ENCODE assay signal across 25 mouse cellular contexts in the genomic region with DNA sequence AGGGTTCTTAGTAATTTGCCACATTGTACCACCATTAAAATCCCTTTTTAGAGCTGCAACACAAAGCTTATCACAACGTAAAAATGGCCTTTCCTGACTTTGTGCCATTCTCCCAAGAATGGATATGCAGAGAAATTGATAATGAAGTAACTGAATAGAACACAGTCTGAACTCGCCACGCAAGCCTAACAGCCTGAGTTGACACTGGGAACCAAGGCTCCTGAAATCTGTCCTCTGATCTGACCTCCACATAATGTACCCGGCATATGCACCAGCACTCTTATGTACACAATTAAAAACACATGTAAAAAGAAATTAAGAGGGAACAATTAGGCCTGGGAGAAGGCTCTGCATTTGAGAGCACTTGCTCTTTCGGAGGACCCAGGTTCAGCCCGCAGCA. TPM values are rescaled to one million over a fixed set of nuclear protein-coding genes. Genes with fewer than 3 reads are reported as not detected.
DNase-seq lines count a peak whose midpoint lies in the region; ATAC-seq lines count a peak whose summit lies in the region.
"Had no signal": no experiment of that assay in that cellular context is flagged by ENCODE, and none has a peak within 500 bp of the region (broad histone marks: within the 10 kb centered on the region; RNA-seq: fewer than 3 reads in every experiment).

No protein-coding gene starts in this region.

- peak overlapping the region; percentile 19; the same call in 1 of the 2 replicates for H3K4me2 ChIP-seq in heart, embryonic 13.5 days
- peak overlapping the region; percentile 26; the same call in 1 of the 2 replicates for H3K4me2 ChIP-seq in embryonic facial prominence, embryonic 12.5 days (replicated peaks)
- peak overlapping the region; percentile 23 for H3K4me2 ChIP-seq in liver, embryonic 13.5 days
- H3K4me2 ChIP-seq: hindbrain, embryonic 14.5 days; limb, embryonic 15.5 days; stomach, embryonic 15.5 days had no signal

- peaks cover 18% of the 10 kb centered on the region for H3K4me1 ChIP-seq in heart, embryonic 13.5 days
- H3K4me1 ChIP-seq in megakaryocyte, embryonic 14.5 days = peaks cover 70% of the 10 kb centered on the region
- H3K4me1 ChIP-seq in embryonic facial prominence, embryonic 12.5 days = peaks cover 9% of the 10 kb centered on the region
- peaks cover 29% of the 10 kb centered on the region for H3K4me1 ChIP-seq in liver, embryonic 13.5 days (replicated peaks)

- WGBS in heart, embryonic 13.5 days = 87% methylated on average over 6 of the region's 6 CpGs
- 58% methylated on average over 6 of the region's 6 CpGs for WGBS in embryonic facial prominence, embryonic 12.5 days
- WGBS in liver, embryonic 13.5 days (ENCODE audit: insufficient replicate concordance) = 82% methylated on average over 6 of the region's 6 CpGs

- H3K27me3 ChIP-seq in heart, embryonic 13.5 days (replicated peaks) = no peaks in the 10 kb centered on the region
- no peaks in the 10 kb centered on the region for H3K27me3 ChIP-seq in megakaryocyte, embryonic 14.5 days (replicated peaks)
- no peaks in the 10 kb centered on the region for H3K27me3 ChIP-seq in embryonic facial prominence, embryonic 12.5 days
- H3K27me3 ChIP-seq in liver, embryonic 13.5 days = no peaks in the 10 kb centered on the region
- H3K27me3 ChIP-seq: limb, embryonic 15.5 days; stomach, embryonic 15.5 days had no signal

- intact Hi-C loops in heart, postnatal 14 days (cut with DNase I) = loop anchor here (5.0 to 10.0 kb wide), 3 partner anchors 48 to 549 kb away; partner anchors contain the start of genes Mterf1b, Pex1 and Rbm48

- peaks cover 48% of the 10 kb centered on the region for H3K36me3 ChIP-seq in heart, embryonic 13.5 days
- peaks cover 56% of the 10 kb centered on the region for H3K36me3 ChIP-seq in megakaryocyte, embryonic 14.5 days (replicated peaks; ENCODE audit: low read length)
- peaks cover 32% of the 10 kb centered on the region for H3K36me3 ChIP-seq in embryonic facial prominence, embryonic 12.5 days
- peaks cover 40% of the 10 kb centered on the region for H3K36me3 ChIP-seq in liver, embryonic 13.5 days

- DNase-seq in heart, postnatal 14 days = no peak
- no peak for DNase-seq in liver, embryonic 13.5 days
- DNase-seq in layer of hippocampus, postnatal 10 days (ENCODE audit: low spot score in 2 of 2) = no peak
- DNase-seq: cerebellum, adult 11 months; gastrocnemius, postnatal 36 days; right cerebral cortex, adult 18-20 months; spleen, adult 18-20 months; thymus, postnatal 25 days had no signal

- H3K9me3 ChIP-seq in heart, embryonic 13.5 days = no peaks in the 10 kb centered on the region
- H3K9me3 ChIP-seq in megakaryocyte, embryonic 14.5 days = no peaks in the 10 kb centered on the region
- no peaks in the 10 kb centered on the region for H3K9me3 ChIP-seq in embryonic facial prominence, embryonic 12.5 days
- H3K9me3 ChIP-seq in liver, embryonic 13.5 days (replicated peaks) = no peaks in the 10 kb centered on the region
- H3K9me3 ChIP-seq: limb, embryonic 15.5 days; stomach, embryonic 15.5 days had no signal

- peak overlapping the region; percentile 12 for H3K9ac ChIP-seq in heart, embryonic 13.5 days
- H3K9ac ChIP-seq in embryonic facial prominence, embryonic 12.5 days = no peak overlapping the region
- H3K9ac ChIP-seq in liver, embryonic 13.5 days = 0 out of 2 replicates have a peak overlapping the region, but pooled peaks have one; percentile 14
- H3K9ac ChIP-seq: hindbrain, embryonic 14.5 days; limb, embryonic 15.5 days; stomach, embryonic 15.5 days had no signal

- ATAC-seq in heart, embryonic 13.5 days (ENCODE audit: extremely low read depth, insufficient number of reproducible peaks, low FRiP score, low TSS enrichment) = no peak
- no peak for ATAC-seq in megakaryocyte, adult 5-6 weeks (ENCODE audit: poor library complexity, severe bottlenecking)
- ATAC-seq in embryonic facial prominence, embryonic 12.5 days (ENCODE audit: insufficient number of reproducible peaks, insufficient read depth, low FRiP score, low TSS enrichment) = no peak
- no peak for ATAC-seq in liver, embryonic 13.5 days (ENCODE audit: low read depth)
- ATAC-seq in erythroid progenitor cell, adult 5-6 weeks (replicated peaks; ENCODE audit: low FRiP score, poor library complexity, severe bottlenecking) = no peak

- H3K4me3 ChIP-seq in heart, embryonic 13.5 days = no peak overlapping the region
- H3K4me3 ChIP-seq in megakaryocyte, embryonic 14.5 days (replicated peaks) = peak overlapping the region; percentile 76
- H3K4me3 ChIP-seq in embryonic facial prominence, embryonic 12.5 days = no peak overlapping the region
- H3K4me3 ChIP-seq in liver, embryonic 13.5 days (replicated peaks) = 0 out of 2 replicates have a peak overlapping the region, but pooled peaks have one; percentile 18
- H3K4me3 ChIP-seq: limb, embryonic 15.5 days; stomach, embryonic 15.5 days had no signal

- H3K27ac ChIP-seq in heart, embryonic 13.5 days (replicated peaks) = no peak overlapping the region
- no peak overlapping the region for H3K27ac ChIP-seq in embryonic facial prominence, embryonic 12.5 days
- H3K27ac ChIP-seq in liver, embryonic 13.5 days = no peak overlapping the region
- H3K27ac ChIP-seq: hindbrain, embryonic 14.5 days; limb, embryonic 15.5 days; stomach, embryonic 15.5 days had no signal

RNA-seq across cellular contexts. Expression of gene Tmbim7, which starts 5.7 kb away (rescaled TPM):
- not detected in 2 replicates for polyA plus RNA-seq in heart, embryonic 13.5 days (2015; fragmentation: Nextera tagmentation; extraction: Ambion mirVana)
- not detected for total RNA-seq in heart, postnatal 14 days (2021)
- polyA plus RNA-seq in megakaryocyte, embryonic 14.5 days (2012; ENCODE audit: insufficient read depth, low replicate concordance) = not detected in 2 replicates
- total RNA-seq in megakaryocyte, adult 5-6 weeks (2015) = 0.59 TPM in 1 of 2 replicates, not detected in the other
- total RNA-seq in megakaryocyte, adult 5-6 weeks (2017) = not detected in 2 replicates
- polyA plus RNA-seq in embryonic facial prominence, embryonic 12.5 days (2016; fragmentation: Nextera tagmentation; extraction: Ambion mirVana) = not detected in 2 replicates
- polyA plus RNA-seq in liver, embryonic 13.5 days (2015; fragmentation: Nextera tagmentation; extraction: Ambion mirVana) = not detected in 2 replicates
- not detected in 2 replicates for total RNA-seq in erythroid progenitor cell, adult 5-6 weeks (2015; ENCODE audit: low replicate concordance)
- total RNA-seq in erythroid progenitor cell, adult 5-6 weeks (2017; ENCODE audit: low replicate concordance) = not detected in 2 replicates
- total RNA-seq in layer of hippocampus, postnatal 10 days (2021) = not detected
- total RNA-seq: adrenal gland, adult 2 months; ES-E14; gastrocnemius, postnatal 36 days; layer of hippocampus, adult 18-20 months; left cerebral cortex, adult 18-20 months; midbrain, postnatal 0 days had no signal
- polyA plus RNA-seq: adrenal gland, adult 2 months; embryonic facial prominence, embryonic 14.5 days; heart, postnatal 0 days; hindbrain, embryonic 14.5 days; kidney, embryonic 14.5 days; limb, embryonic 15.5 days; midbrain, postnatal 0 days; neural tube, embryonic 14.5 days; stomach, embryonic 15.5 days had no signal

RNA-seq across cellular contexts. Expression of gene Gatad1, which starts 11.7 kb away (rescaled TPM):
- polyA plus RNA-seq in heart, embryonic 13.5 days (2015; fragmentation: Nextera tagmentation; extraction: Ambion mirVana) = 55.7 and 60.8 TPM in 2 replicates
- 10 to 100 TPM; 80.3 to 85.6 TPM for total RNA-seq in heart, postnatal 14 days (2021)
- polyA plus RNA-seq in megakaryocyte, embryonic 14.5 days (2012; ENCODE audit: insufficient read depth, low replicate concordance) = 63.4 and 64.7 TPM in 2 replicates
- total RNA-seq in megakaryocyte, adult 5-6 weeks (2015) = 116 and 122 TPM in 2 replicates
- total RNA-seq in megakaryocyte, adult 5-6 weeks (2017) = 160 and 173 TPM in 2 replicates
- polyA plus RNA-seq in embryonic facial prominence, embryonic 12.5 days (2016; fragmentation: Nextera tagmentation; extraction: Ambion mirVana) = 66.3 and 71.2 TPM in 2 replicates
- polyA plus RNA-seq in liver, embryonic 13.5 days (2015; fragmentation: Nextera tagmentation; extraction: Ambion mirVana) = 32.2 and 32.9 TPM in 2 replicates
- 67.4 and 171 TPM in 2 replicates for total RNA-seq in erythroid progenitor cell, adult 5-6 weeks (2015; ENCODE audit: low replicate concordance)
- total RNA-seq in erythroid progenitor cell, adult 5-6 weeks (2017; ENCODE audit: low replicate concordance) = 86.9 and 115 TPM in 2 replicates
- 100 to 1,000 TPM; 112 to 131 TPM for total RNA-seq in layer of hippocampus, postnatal 10 days (2021)

RNA-seq across cellular contexts. Expression of gene Rbm48, which starts 48.9 kb away (rescaled TPM):
- polyA plus RNA-seq in heart, embryonic 13.5 days (2015; fragmentation: Nextera tagmentation; extraction: Ambion mirVana) = 8.3 and 8.8 TPM in 2 replicates
- total RNA-seq in heart, postnatal 14 days (2021) = 1 to 10 TPM; 4.2 to 5.1 TPM
- 2.8 TPM in 2 replicates for polyA plus RNA-seq in megakaryocyte, embryonic 14.5 days (2012; ENCODE audit: insufficient read depth, low replicate concordance)
- total RNA-seq in megakaryocyte, adult 5-6 weeks (2015) = 9.8 and 10.4 TPM in 2 replicates
- 17.4 and 18.1 TPM in 2 replicates for total RNA-seq in megakaryocyte, adult 5-6 weeks (2017)
- 14.6 and 18.0 TPM in 2 replicates for polyA plus RNA-seq in embryonic facial prominence, embryonic 12.5 days (2016; fragmentation: Nextera tagmentation; extraction: Ambion mirVana)
- 6.8 and 7.3 TPM in 2 replicates for polyA plus RNA-seq in liver, embryonic 13.5 days (2015; fragmentation: Nextera tagmentation; extraction: Ambion mirVana)
- 3.4 and 13.0 TPM in 2 replicates for total RNA-seq in erythroid progenitor cell, adult 5-6 weeks (2015; ENCODE audit: low replicate concordance)
- total RNA-seq in erythroid progenitor cell, adult 5-6 weeks (2017; ENCODE audit: low replicate concordance) = 10.3 and 14.9 TPM in 2 replicates
- total RNA-seq in layer of hippocampus, postnatal 10 days (2021) = 10 to 100 TPM; 11.2 to 12.7 TPM

RNA-seq across cellular contexts. Expression of gene Pex1, which starts 49.5 kb away (rescaled TPM):
- polyA plus RNA-seq in heart, embryonic 13.5 days (2015; fragmentation: Nextera tagmentation; extraction: Ambion mirVana) = 9.7 and 13.0 TPM in 2 replicates
- 10 to 100 TPM in 1 of 2 experiments, 1 to 10 TPM in 1; 9.6 to 10.9 TPM for total RNA-seq in heart, postnatal 14 days (2021)
- polyA plus RNA-seq in megakaryocyte, embryonic 14.5 days (2012; ENCODE audit: insufficient read depth, low replicate concordance) = 0.64 TPM in 1 of 2 replicates, not detected in the other
- 10.4 and 22.3 TPM in 2 replicates for total RNA-seq in megakaryocyte, adult 5-6 weeks (2015)
- 16.6 TPM in 2 replicates for total RNA-seq in megakaryocyte, adult 5-6 weeks (2017)
- 16.7 and 20.8 TPM in 2 replicates for polyA plus RNA-seq in embryonic facial prominence, embryonic 12.5 days (2016; fragmentation: Nextera tagmentation; extraction: Ambion mirVana)
- polyA plus RNA-seq in liver, embryonic 13.5 days (2015; fragmentation: Nextera tagmentation; extraction: Ambion mirVana) = 4.9 and 7.3 TPM in 2 replicates
- 0.36 and 4.6 TPM in 2 replicates for total RNA-seq in erythroid progenitor cell, adult 5-6 weeks (2015; ENCODE audit: low replicate concordance)
- 0.23 and 9.2 TPM in 2 replicates for total RNA-seq in erythroid progenitor cell, adult 5-6 weeks (2017; ENCODE audit: low replicate concordance)
- 10 to 100 TPM; 22.9 to 27.5 TPM for total RNA-seq in layer of hippocampus, postnatal 10 days (2021)

Comparison
In these comparisons a context has a peak if more than half of its experiments do, and no peak if none do; other contexts are left out.
1. H3K4me3 ChIP-seq: peak in megakaryocyte, embryonic 14.5 days (single experiment) and liver, embryonic 13.5 days (single experiment); none in heart, embryonic 13.5 days (single experiment) and embryonic facial prominence, embryonic 12.5 days (single experiment).
2. Peak in every context shown above with its lines, with median percentiles within 50 percentile points of each other: H3K4me2 ChIP-seq.